Mouse (Mus musculus): ENCODE measurements at regions not wholly inside any gene's neighbourhood (a gene's known extent, or its start where the extent isn't known, plus 50 kb on each side); places are given as distances from the start of the nearest gene placed in this dataset.
"Not testable (repeated sequence)": the region's sequence is repeated elsewhere in the genome, so short reads cannot be mapped to it uniquely, and the experiment has no call there.

DNA sequence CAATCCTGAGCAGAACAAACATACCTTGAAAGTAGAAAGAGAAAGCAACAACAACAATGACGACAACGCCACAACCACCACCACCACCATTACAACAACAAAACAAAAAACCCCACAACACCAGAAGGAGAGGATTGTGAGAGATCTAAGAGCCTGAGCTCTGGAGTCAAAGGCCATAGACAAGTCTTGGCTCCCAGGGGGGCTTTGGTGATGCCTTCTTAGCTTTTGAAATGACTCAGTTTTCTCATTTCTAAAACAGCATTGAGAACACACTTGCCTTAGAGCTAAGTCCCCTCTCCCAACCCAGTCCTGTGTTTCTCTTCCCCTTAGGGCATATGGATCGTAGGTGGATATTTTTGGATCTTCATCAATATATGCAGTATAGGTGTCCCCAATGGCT, 112.2 kb downstream of the Kif20b start:
- DNase-seq (ENCODE audit: low read depth, low spot score): no peak

DNA sequence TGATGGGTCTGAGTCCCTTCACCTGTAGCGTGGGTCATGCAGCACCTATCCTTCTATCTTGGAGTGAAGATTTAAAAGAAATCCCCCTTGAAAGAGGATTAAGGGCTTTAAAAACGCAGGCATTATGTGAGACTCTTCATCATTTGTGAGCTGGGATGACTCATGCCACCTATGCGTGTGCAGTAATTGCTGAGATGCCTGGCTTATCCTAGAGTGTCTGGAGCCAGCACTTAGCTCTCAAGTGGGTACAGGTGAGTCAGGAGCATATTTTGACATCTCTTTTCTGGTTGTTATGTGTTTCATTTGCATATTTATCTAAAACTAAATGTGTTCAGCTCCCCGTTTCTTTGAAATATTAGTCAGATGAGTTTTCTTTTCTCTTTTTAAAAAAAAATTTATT, 123.4 kb downstream of the Kif20b start:
- no peak for DNase-seq (ENCODE audit: low read depth, low spot score)

DNA sequence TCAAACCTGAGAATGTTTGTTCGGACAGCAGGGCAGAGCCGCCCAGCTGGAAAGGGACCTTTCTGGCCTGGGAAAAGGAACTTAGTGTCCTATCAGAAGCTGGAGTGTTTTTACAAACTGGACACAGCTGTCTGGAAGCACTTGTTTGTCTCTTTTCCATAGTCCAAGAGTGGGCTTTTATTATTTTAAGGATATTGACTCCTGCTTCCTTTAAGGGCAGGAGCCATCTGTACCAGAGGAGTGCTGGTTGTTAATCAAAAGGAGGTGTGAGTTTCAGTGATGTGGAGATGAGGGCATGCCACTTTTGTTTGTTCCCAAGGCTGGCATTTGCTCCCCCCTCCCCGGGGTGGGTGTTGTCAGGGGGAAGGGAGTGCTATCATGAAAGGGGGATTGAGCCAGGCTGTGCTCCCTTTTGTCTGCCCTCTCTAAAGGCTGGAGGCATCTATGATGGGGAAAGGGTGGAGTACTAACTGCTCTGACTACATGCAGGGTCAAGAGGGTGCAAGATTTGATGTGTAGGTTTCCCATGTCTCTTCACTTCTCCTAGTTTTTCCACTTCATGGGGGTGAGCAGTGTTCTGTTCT, 144.3 kb downstream of the Kif20b start:
- no peak for DNase-seq (ENCODE audit: low read depth, low spot score)

- no peak for DNase-seq (ENCODE audit: low read depth, low spot score)
Observed at GRCm38 (mm10) chr19:35081126-35081525, 159.0 kb downstream of the Kif20b start.

- no peak for DNase-seq (ENCODE audit: low read depth, low spot score)
Observed at GRCm38 (mm10) chr19:35101244-35101643, 179.1 kb downstream of the Kif20b start.

- DNase-seq (ENCODE audit: low read depth, low spot score): no peak
Observed at GRCm38 (mm10) chr19:35114313-35114712, 192.2 kb downstream of the Kif20b start.

GRCm38 (mm10) chr19:35125278-35125677, 203.1 kb downstream of the Kif20b start:
- DNase-seq (ENCODE audit: low read depth, low spot score): no peak

- no peak for DNase-seq (ENCODE audit: low read depth, low spot score)
Observed at GRCm38 (mm10) chr19:35126594-35127051, 204.5 kb downstream of the Kif20b start.

DNA sequence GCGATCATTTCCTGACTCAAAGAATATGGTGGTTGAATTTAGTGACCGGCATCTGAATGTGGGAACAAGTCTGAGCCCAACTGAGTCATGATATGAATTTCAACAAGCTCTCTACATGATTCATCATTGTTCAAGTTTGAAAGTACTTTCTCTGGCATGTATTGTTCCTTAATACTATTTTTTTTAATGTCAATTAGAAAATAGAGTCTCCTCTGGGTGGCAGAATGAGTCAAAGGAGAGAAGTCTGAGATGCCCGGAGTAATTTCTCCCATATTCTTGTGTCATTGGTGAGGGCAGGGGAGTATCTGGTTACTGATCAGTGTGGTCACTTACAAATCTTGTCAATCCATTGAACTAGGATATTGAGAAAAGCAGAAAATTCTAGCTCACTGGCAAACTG, 205.9 kb downstream of the Kif20b start:
- DNase-seq (ENCODE audit: low read depth, low spot score): no peak

DNA sequence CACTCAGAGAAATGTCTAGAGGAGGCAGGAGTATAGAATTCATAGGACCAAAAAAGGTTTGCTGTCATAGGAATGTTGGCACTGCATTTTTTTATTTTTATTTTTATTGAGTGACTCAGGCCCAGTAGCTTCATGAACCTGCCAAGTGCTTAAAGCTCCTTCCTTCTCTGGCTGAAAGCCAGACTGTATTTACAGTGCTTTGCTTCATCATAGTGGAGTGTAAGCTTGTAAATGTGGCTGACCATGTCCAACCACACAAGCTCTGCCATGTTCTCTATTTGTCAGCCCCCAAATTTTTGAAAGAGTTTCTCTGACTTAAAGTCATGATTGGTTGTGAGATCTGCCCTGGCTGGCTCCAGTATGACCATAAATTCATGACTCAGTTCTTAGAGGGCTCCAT, 221.0 kb downstream of the Kif20b start:
- no peak for DNase-seq (ENCODE audit: low read depth, low spot score)

DNA sequence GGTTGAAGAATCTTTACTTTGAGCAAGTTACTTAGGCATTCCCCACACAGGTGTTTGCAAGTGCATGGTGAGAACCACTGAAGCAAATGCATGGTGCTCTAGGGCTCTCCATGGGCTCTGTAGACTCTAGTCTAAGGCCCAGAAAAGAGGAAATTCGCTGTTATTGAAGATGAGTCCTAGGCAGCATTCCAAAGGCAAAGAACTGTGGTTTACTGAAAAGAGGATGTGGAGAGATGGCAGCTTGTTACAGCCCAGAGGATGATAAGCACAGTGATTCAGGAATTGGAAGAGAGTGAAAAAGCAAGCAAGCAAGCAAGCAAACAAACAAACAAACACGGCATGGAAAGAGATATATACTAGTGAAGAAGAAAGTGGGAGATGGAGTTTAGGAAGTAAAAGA, 221.6 kb downstream of the Kif20b start:
- DNase-seq (ENCODE audit: low read depth, low spot score): no peak

DNA sequence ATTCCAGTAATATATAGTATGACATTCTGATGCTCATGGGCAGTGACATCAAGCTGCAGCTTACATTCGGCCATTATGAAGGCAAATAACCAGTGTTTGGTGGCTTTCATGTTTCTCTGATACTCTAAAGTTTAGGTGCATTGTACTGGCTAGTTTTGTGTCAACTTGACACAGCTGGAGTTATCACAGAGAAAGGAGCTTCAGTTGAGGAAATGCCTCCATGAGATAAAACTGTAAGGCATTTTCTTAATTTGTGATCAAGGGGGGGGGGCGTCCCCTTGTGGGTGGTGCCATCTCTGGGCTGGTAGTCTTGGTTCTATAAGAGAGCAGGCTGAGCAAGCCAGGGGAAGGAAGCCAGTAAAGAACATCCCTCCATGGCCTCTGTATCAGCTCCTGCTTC, 227.3 kb downstream of the Kif20b start:
- DNase-seq (ENCODE audit: low read depth, low spot score): not testable (repeated sequence)

GRCm38 (mm10) chr19:35150780-35151725, 228.9 kb downstream of the Kif20b start:
- no peak for DNase-seq (ENCODE audit: low read depth, low spot score)

- DNase-seq (ENCODE audit: low read depth, low spot score): no peak
Observed at GRCm38 (mm10) chr19:35151841-35152240, 229.7 kb downstream of the Kif20b start.

DNA sequence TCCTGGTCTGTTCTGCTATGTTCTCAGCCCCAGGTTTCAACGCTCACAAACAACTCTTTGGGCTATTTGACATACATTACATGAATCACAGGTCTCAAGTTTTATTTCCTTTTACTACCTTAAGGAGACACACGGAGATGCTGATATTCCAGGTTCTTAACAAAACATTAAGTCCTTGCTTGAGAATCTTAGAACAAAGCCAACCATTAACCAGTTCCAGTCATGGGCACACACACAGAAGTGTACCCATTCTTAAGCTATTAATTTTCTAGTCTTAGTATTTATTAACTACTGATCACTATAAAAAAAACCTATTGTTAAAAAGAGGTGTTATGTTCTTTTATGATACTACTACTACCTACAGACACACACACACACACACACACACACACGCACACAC, 235.7 kb downstream of the Kif20b start:
- no peak for DNase-seq (ENCODE audit: low read depth, low spot score)

- DNase-seq (ENCODE audit: low read depth, low spot score): no peak
Observed at GRCm38 (mm10) chr19:35164727-35165126, 242.6 kb downstream of the Kif20b start.

GRCm38 (mm10) chr19:35170554-35170953, 248.4 kb downstream of the Kif20b start:
- DNase-seq (ENCODE audit: low read depth, low spot score): no peak

DNA sequence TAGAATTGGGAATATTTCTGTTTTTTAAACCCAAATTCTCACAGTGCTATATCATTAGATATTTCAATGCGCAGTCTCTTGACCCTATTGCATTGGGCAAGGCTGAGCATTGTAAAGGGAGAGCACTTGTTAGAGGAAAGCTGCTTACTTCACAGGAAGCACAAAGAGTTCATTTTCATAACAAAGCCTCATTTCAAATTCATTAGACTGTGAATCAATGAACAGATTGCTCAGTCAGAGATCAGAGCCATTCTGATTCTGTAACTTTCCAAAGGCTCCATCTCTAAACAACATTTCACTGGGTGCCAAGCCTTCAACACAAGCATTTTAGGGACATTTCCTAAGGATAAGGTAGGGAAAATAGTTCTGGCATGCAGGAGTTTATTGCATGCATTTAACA, 257.9 kb downstream of the Kif20b start:
- peak; percentile 18 for DNase-seq (ENCODE audit: low read depth, low spot score)

- no peak for DNase-seq (ENCODE audit: low read depth, low spot score)
Observed at GRCm38 (mm10) chr19:35205557-35206239, 283.5 kb downstream of the Kif20b start.

DNA sequence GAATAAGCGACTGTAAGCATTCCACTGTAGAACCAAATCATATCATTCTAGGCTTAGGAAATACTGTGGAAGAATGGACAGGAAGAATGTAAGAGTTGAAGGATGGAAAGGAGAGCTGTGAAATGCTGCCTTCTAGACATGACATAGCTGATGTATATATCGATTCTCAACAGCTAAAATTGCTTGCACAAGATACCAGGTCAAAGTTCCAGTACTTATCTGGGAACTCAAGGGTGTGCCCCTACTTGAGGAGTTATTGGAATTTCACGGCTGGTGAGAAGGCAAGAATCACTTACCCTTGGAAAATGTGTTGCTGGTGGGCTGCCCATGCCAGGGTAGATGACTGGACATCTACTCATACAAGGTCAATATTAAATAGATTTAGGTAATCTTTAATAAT, 322.0 kb downstream of the Kif20b start:
- no peak for DNase-seq (ENCODE audit: low read depth, low spot score)

DNA sequence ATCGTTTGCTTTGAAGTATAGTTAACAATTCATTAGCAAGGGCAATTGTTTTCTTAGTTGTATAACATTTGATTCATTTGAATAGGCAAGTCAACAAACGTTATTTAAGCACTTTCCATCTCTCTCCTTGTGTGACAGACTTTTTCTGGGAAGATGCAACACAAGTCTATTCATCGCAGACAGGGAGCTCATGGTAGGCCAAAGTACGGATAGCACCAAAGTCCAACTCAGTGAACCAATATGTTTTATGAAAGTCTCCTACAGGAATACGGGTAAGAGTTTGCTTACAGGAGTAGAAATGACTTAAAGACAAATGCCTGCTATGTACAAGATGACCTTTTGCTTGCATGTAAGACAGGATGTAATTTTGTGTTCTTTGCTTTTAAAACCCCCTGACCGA, 325.4 kb downstream of the Kif20b start:
- no peak for DNase-seq (ENCODE audit: low read depth, low spot score)

- not testable (repeated sequence) for DNase-seq (ENCODE audit: low read depth, low spot score)
Observed at GRCm38 (mm10) chr19:35258634-35259033, 336.5 kb downstream of the Kif20b start.
